Mouse (Mus musculus): ENCODE results near the gene Gipc2. TPM values are rescaled to one million over a fixed set of nuclear protein-coding genes. Genes with fewer than 3 reads are reported as not detected.

Gipc2 gene
- polyA plus RNA-seq, 1 experiment = 19.9 TPM

GRCm38 (mm10) chr3:152047914-152048313, 118.1 kb downstream of the Gipc2 start:
- H3K27me3 ChIP-seq (ENCODE audit: control insufficient read depth, insufficient read depth, low read length, poor library complexity, severe bottlenecking) = no peaks in the 10 kb centered on the region; the same call in 1 of the 2 replicates
- H3K27ac ChIP-seq (ENCODE audit: insufficient read depth, low read length) = no peak overlapping the region
- no peaks in the 10 kb centered on the region for H3K9me3 ChIP-seq (replicated peaks; ENCODE audit: control insufficient read depth, insufficient read depth, low read length, poor library complexity, severe bottlenecking)
- no peaks in the 10 kb centered on the region for H3K36me3 ChIP-seq (ENCODE audit: control insufficient read depth, insufficient read depth, low read length, poor library complexity, severe bottlenecking)
- H3K9ac ChIP-seq (ENCODE audit: low read depth, poor library complexity, severe bottlenecking) = no peak overlapping the region
- no peaks in the 10 kb centered on the region for H3K4me1 ChIP-seq (ENCODE audit: control insufficient read depth, insufficient read depth, low read length)
- no peak overlapping the region for H3K4me3 ChIP-seq (ENCODE audit: low read depth, low read length)
- TF ChIP-seq EP300 (IDR thresholded peaks at IDR 0.05; ENCODE audit: insufficient read depth, low read depth, low read length) (no peak), POLR2A (IDR thresholded peaks at IDR 0.05; ENCODE audit: insufficient read depth, low read length) (no peak), CTCF (IDR thresholded peaks at IDR 0.05; ENCODE audit: low read depth, low read length) (no peak)

- no peak overlapping the region for H3K4me3 ChIP-seq (ENCODE audit: low read depth, low read length)
- H3K9ac ChIP-seq (ENCODE audit: low read depth, poor library complexity, severe bottlenecking) = no peak overlapping the region
- no peak overlapping the region for H3K27ac ChIP-seq (ENCODE audit: insufficient read depth, low read length)
- TF ChIP-seq CTCF (IDR thresholded peaks at IDR 0.05; ENCODE audit: low read depth, low read length) = no peak
- TF ChIP-seq EP300 (IDR thresholded peaks at IDR 0.05; ENCODE audit: insufficient read depth, low read depth, low read length) = no peak
- no peak for TF ChIP-seq POLR2A (IDR thresholded peaks at IDR 0.05; ENCODE audit: insufficient read depth, low read length)
- H3K9me3 ChIP-seq (replicated peaks; ENCODE audit: control insufficient read depth, insufficient read depth, low read length, poor library complexity, severe bottlenecking) = no peaks in the 10 kb centered on the region
- H3K27me3 ChIP-seq (ENCODE audit: control insufficient read depth, insufficient read depth, low read length, poor library complexity, severe bottlenecking) = no peaks in the 10 kb centered on the region; the same call in 1 of the 2 replicates
- no peaks in the 10 kb centered on the region for H3K4me1 ChIP-seq (ENCODE audit: control insufficient read depth, insufficient read depth, low read length)
- H3K36me3 ChIP-seq (ENCODE audit: control insufficient read depth, insufficient read depth, low read length, poor library complexity, severe bottlenecking) = no peaks in the 10 kb centered on the region
Observed at GRCm38 (mm10) chr3:152046895-152047294, 119.1 kb downstream of the Gipc2 start.

Other genes with a start within 250 kb of the Gipc2 start
- 27.0 and 28.8 TPM in 2 replicates for gene Dnajb4, start 44.1 kb upstream of the Gipc2 start, polyA plus RNA-seq (2011; ENCODE audit: insufficient read depth, insufficient read length, low read depth, missing spikeins)
- 406 and 417 TPM in 2 replicates for gene Fubp1, start 44.2 kb upstream of the Gipc2 start, polyA plus RNA-seq (2011; ENCODE audit: insufficient read depth, insufficient read length, low read depth, missing spikeins)
- gene Nexn, start 100.1 kb upstream of the Gipc2 start, polyA plus RNA-seq (2011; ENCODE audit: insufficient read depth, insufficient read length, low read depth, missing spikeins) = 16.3 and 19.6 TPM in 2 replicates
- gene Miga1, start 174.2 kb upstream of the Gipc2 start, polyA plus RNA-seq (2011; ENCODE audit: insufficient read depth, insufficient read length, low read depth, missing spikeins) = 48.7 and 50.7 TPM in 2 replicates
- gene Usp33, start 180.2 kb upstream of the Gipc2 start, polyA plus RNA-seq (2011; ENCODE audit: insufficient read depth, insufficient read length, low read depth, missing spikeins) = 44.5 and 48.4 TPM in 2 replicates
- 58.4 and 59.5 TPM in 2 replicates for gene Zzz3, start 229.2 kb upstream of the Gipc2 start, polyA plus RNA-seq (2011; ENCODE audit: insufficient read depth, insufficient read length, low read depth, missing spikeins)